Mouse (Mus musculus): ENCODE data around the gene 1700029P11Rik.

1700029P11Rik gene

GRCm38 (mm10) chr15:82014745-82015391 lies 34.5 kb downstream of the 1700029P11Rik start:
- DNase-seq (ENCODE audit: low spot score in 2 of 2): no peak

GRCm38 (mm10) chr15:82015392-82016100 lies 35.2 kb downstream of the 1700029P11Rik start:
- DNase-seq (ENCODE audit: low spot score in 2 of 2): peak; percentile 39 to 41

- peak; percentile 99 to 100 for DNase-seq (ENCODE audit: low spot score in 2 of 2)
Observed at GRCm38 (mm10) chr15:82016101-82016808, 35.9 kb downstream of the 1700029P11Rik start.

GRCm38 (mm10) chr15:82016830-82017229 lies 36.5 kb downstream of the 1700029P11Rik start:
- no peak for DNase-seq (ENCODE audit: low spot score in 2 of 2)

- no peak for DNase-seq (ENCODE audit: low spot score in 2 of 2)
Observed at GRCm38 (mm10) chr15:82017461-82017860, 37.1 kb downstream of the 1700029P11Rik start.

- DNase-seq (ENCODE audit: low spot score in 2 of 2): no peak
Observed at GRCm38 (mm10) chr15:82019288-82019687, 38.9 kb downstream of the 1700029P11Rik start.

GRCm38 (mm10) chr15:82022535-82023088 lies 42.3 kb downstream of the 1700029P11Rik start:
- DNase-seq (ENCODE audit: low spot score in 2 of 2): no peak

GRCm38 (mm10) chr15:82023965-82024635 lies 43.8 kb downstream of the 1700029P11Rik start:
- DNase-seq (ENCODE audit: low spot score in 2 of 2): no peak

GRCm38 (mm10) chr15:82027276-82027675 lies 46.9 kb downstream of the 1700029P11Rik start:
- no peak for DNase-seq (ENCODE audit: low spot score in 2 of 2)

- DNase-seq (ENCODE audit: low spot score in 2 of 2): no peak
Observed at GRCm38 (mm10) chr15:82027726-82028125, 47.4 kb downstream of the 1700029P11Rik start.

All from right cerebral cortex, adult 2 months (tissue).